Mouse (Mus musculus) cortical plate, adult 2 months (tissue): ENCODE data around the gene Prmt3.

ENCODE experiments used
- CTCF ChIP-seq: fragments of 200-500 bp; IDR thresholded peaks from 2 replicates; pipeline ENCODE4 v1.5.1; 2011; ENCODE audit warnings: mild to moderate bottlenecking, control low read depth, low read length; ENCODE audit not compliant: insufficient read depth; ENCODE audit errors: extremely low read depth
- POLR2A ChIP-seq: fragments of 200-500 bp; IDR thresholded peaks from 2 replicates; pipeline ENCODE4 v1.6.1; 2011; ENCODE audit warnings: mild to moderate bottlenecking, low read length, control low read depth; ENCODE audit not compliant: insufficient read depth; ENCODE audit errors: extremely low read depth

GRCm38 (mm10) chr7:49825492-49825891, 47.3 kb downstream of the Prmt3 start:
- TF ChIP-seq POLR2A (no peak), CTCF (no peak)
